Mouse (Mus musculus): Measurements from ENCODE around the gene Thnsl2. TPM values are rescaled to one million over a fixed set of nuclear protein-coding genes. Genes with fewer than 3 reads are reported as not detected.

Gene Thnsl2
- polyA plus RNA-seq, 1 experiment from 2014 or later = 69.9 TPM

DNA sequence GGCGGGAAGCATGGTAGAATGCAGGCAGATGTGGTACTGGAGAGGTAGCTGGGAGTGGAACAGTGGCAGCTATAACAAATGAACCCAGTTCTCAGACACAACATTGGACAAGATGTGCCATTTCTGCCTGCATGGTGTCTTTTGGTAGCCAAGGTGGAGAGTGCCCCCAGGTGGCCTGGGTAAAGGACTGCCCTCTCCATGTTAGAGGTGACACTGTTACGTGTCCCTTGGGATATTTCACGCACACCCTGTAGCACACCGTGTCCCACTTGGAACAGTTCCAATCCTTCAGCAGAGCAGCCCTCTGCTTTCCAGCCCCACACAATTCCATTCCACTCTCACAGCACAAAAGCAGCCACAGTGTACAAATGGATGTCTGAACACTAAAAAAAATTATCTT lies 18.0 kb upstream of the Thnsl2 start:
- Histone ChIP-seq H3K4me1 (ENCODE audit: insufficient read depth, low read length) (no peaks in the 10 kb centered on the region), H3K4me2 (replicated peaks; ENCODE audit: low read depth, low read length) (no peak overlapping the region), H3K27me3 (ENCODE audit: insufficient read depth, low read length) (no peaks in the 10 kb centered on the region), H3K27ac (ENCODE audit: low read length) (no peak overlapping the region), H3K36me3 (ENCODE audit: insufficient read depth, low read length) (no peaks in the 10 kb centered on the region), H3K4me3 (ENCODE audit: low read length) (no peak overlapping the region), H3K9me3 (ENCODE audit: low read length) (no peaks in the 10 kb centered on the region), H3K9ac (replicated peaks; ENCODE audit: low read length) (no peak overlapping the region)
- WGBS = 63% methylated on average over 4 of the region's 4 CpGs
- no peak for ATAC-seq (ENCODE audit: low FRiP score, low TSS enrichment)

- H3K4me3 ChIP-seq (ENCODE audit: low read length) = no peak overlapping the region
- no peaks in the 10 kb centered on the region for H3K9me3 ChIP-seq (ENCODE audit: low read length)
- no peaks in the 10 kb centered on the region for H3K36me3 ChIP-seq (ENCODE audit: insufficient read depth, low read length)
- H3K4me2 ChIP-seq (replicated peaks; ENCODE audit: low read depth, low read length) = no peak overlapping the region
- WGBS = 58% methylated on average over 7 of the region's 7 CpGs
- no peak overlapping the region for H3K9ac ChIP-seq (replicated peaks; ENCODE audit: low read length)
- H3K27ac ChIP-seq (ENCODE audit: low read length) = no peak overlapping the region
- no peak for ATAC-seq (ENCODE audit: low FRiP score, low TSS enrichment)
- H3K27me3 ChIP-seq (ENCODE audit: insufficient read depth, low read length) = no peaks in the 10 kb centered on the region
- H3K4me1 ChIP-seq (ENCODE audit: insufficient read depth, low read length) = no peaks in the 10 kb centered on the region
Observed at GRCm38 (mm10) chr6:71161290-71161689, 17.1 kb upstream of the Thnsl2 start.

DNA sequence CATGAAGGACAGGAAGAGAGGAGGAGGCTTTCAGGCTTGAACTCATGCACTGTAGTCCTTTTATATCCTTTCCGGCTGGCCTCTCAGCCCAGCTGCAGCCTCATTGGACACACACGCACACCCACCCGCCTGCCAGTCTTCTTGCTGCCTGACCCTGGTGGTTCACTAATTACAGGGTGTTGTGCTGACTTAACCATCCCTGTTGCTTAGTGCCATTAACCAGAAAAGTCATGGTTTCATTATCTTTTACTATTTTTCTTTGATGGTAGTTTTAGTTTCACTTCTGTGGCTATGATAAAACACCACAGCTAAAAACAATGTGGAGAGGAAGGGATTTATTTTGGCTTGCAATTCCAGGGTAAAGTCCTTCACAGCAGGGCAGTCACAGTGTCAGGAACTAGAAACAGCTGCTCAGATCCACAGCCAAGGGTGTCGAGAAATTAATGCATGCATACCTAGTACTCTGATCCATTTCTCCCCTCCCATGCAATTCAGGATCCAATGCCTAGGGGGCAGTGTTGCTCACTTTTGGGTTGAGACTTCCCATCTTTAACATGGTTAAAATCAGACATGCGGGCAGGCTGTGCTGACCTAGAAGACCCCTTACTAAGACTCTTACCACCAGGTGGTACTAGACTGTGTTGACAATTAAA lies 12.6 kb upstream of the Thnsl2 start:
- Histone ChIP-seq H3K4me3 (ENCODE audit: low read length) (no peak overlapping the region), H3K27me3 (ENCODE audit: insufficient read depth, low read length) (no peaks in the 10 kb centered on the region), H3K9me3 (ENCODE audit: low read length) (no peaks in the 10 kb centered on the region), H3K27ac (ENCODE audit: low read length) (no peak overlapping the region), H3K36me3 (ENCODE audit: insufficient read depth, low read length) (no peaks in the 10 kb centered on the region), H3K9ac (replicated peaks; ENCODE audit: low read length) (no peak overlapping the region), H3K4me2 (replicated peaks; ENCODE audit: low read depth, low read length) (no peak overlapping the region), H3K4me1 (ENCODE audit: insufficient read depth, low read length) (no peaks in the 10 kb centered on the region)
- 78% methylated on average over 5 of the region's 5 CpGs for WGBS
- ATAC-seq (ENCODE audit: low FRiP score, low TSS enrichment) = no peak

- H3K27me3 ChIP-seq (ENCODE audit: insufficient read depth, low read length) = no peaks in the 10 kb centered on the region
- ATAC-seq (ENCODE audit: low FRiP score, low TSS enrichment) = no peak
- no peak overlapping the region for H3K4me2 ChIP-seq (replicated peaks; ENCODE audit: low read depth, low read length)
- no peaks in the 10 kb centered on the region for H3K36me3 ChIP-seq (ENCODE audit: insufficient read depth, low read length)
- no peaks in the 10 kb centered on the region for H3K9me3 ChIP-seq (ENCODE audit: low read length)
- no peak overlapping the region for H3K9ac ChIP-seq (replicated peaks; ENCODE audit: low read length)
- no peak overlapping the region for H3K4me3 ChIP-seq (ENCODE audit: low read length)
- no peak overlapping the region for H3K27ac ChIP-seq (ENCODE audit: low read length)
- WGBS = 85% methylated on average over 6 of the region's 6 CpGs
- H3K4me1 ChIP-seq (ENCODE audit: insufficient read depth, low read length) = no peaks in the 10 kb centered on the region
Observed at GRCm38 (mm10) chr6:71154861-71155260, 10.6 kb upstream of the Thnsl2 start.

GRCm38 (mm10) chr6:71153486-71153885 lies 9.2 kb upstream of the Thnsl2 start:
- 85% methylated on average over 4 of the region's 4 CpGs for WGBS
- Histone ChIP-seq H3K9ac (replicated peaks; ENCODE audit: low read length) (no peak overlapping the region), H3K27me3 (ENCODE audit: insufficient read depth, low read length) (no peaks in the 10 kb centered on the region), H3K4me2 (replicated peaks; ENCODE audit: low read depth, low read length) (no peak overlapping the region), H3K9me3 (ENCODE audit: low read length) (no peaks in the 10 kb centered on the region), H3K27ac (ENCODE audit: low read length) (no peak overlapping the region), H3K36me3 (ENCODE audit: insufficient read depth, low read length) (no peaks in the 10 kb centered on the region), H3K4me3 (ENCODE audit: low read length) (no peak overlapping the region), H3K4me1 (ENCODE audit: insufficient read depth, low read length) (0 out of 2 replicates have a peak, but pooled peaks cover 3% of the 10 kb centered on the region)
- ATAC-seq (ENCODE audit: low FRiP score, low TSS enrichment) = no peak

GRCm38 (mm10) chr6:71151098-71151497 lies 6.9 kb upstream of the Thnsl2 start:
- no peak overlapping the region for H3K4me2 ChIP-seq (replicated peaks; ENCODE audit: low read depth, low read length)
- no peaks in the 10 kb centered on the region for H3K9me3 ChIP-seq (ENCODE audit: low read length)
- no peaks in the 10 kb centered on the region for H3K36me3 ChIP-seq (ENCODE audit: insufficient read depth, low read length)
- WGBS = 48% methylated on average over 10 of the region's 10 CpGs
- no peaks in the 10 kb centered on the region for H3K27me3 ChIP-seq (ENCODE audit: insufficient read depth, low read length)
- no peak for ATAC-seq (ENCODE audit: low FRiP score, low TSS enrichment)
- H3K9ac ChIP-seq (replicated peaks; ENCODE audit: low read length) = no peak overlapping the region
- no peak overlapping the region for H3K4me3 ChIP-seq (ENCODE audit: low read length)
- H3K27ac ChIP-seq (ENCODE audit: low read length) = no peak overlapping the region
- H3K4me1 ChIP-seq (ENCODE audit: insufficient read depth, low read length) = 0 out of 2 replicates have a peak, but pooled peaks cover 6% of the 10 kb centered on the region

DNA sequence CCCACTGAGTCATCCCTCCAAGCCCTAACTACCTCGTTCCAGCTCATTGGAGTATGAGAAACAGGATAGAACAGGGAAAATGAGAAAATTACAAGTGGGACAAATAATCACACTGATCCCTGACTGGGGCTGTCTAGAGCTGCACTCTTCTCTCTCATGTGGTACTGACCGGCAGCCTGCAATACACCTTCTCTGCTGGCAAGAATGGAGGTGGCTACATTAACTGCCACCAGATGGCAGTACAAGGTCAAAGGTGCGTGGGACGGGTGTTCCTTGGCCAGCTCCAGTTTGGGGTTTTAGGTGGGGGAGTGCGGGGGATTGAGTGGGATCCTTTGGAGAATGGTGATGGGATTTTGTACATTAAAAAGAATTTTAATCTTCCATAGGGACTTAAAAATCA lies 5.3 kb upstream of the Thnsl2 start:
- Histone ChIP-seq H3K4me1 (ENCODE audit: insufficient read depth, low read length) (peaks cover 17% of the 10 kb centered on the region; the same call in 1 of the 2 replicates), H3K36me3 (ENCODE audit: insufficient read depth, low read length) (no peaks in the 10 kb centered on the region), H3K27me3 (ENCODE audit: insufficient read depth, low read length) (no peaks in the 10 kb centered on the region), H3K9ac (replicated peaks; ENCODE audit: low read length) (no peak overlapping the region), H3K9me3 (ENCODE audit: low read length) (no peaks in the 10 kb centered on the region), H3K27ac (ENCODE audit: low read length) (no peak overlapping the region), H3K4me2 (replicated peaks; ENCODE audit: low read depth, low read length) (no peak overlapping the region), H3K4me3 (ENCODE audit: low read length) (no peak overlapping the region)
- 11% methylated on average over 5 of the region's 5 CpGs for WGBS
- peak; percentile 60 for ATAC-seq (ENCODE audit: low FRiP score, low TSS enrichment)

DNA sequence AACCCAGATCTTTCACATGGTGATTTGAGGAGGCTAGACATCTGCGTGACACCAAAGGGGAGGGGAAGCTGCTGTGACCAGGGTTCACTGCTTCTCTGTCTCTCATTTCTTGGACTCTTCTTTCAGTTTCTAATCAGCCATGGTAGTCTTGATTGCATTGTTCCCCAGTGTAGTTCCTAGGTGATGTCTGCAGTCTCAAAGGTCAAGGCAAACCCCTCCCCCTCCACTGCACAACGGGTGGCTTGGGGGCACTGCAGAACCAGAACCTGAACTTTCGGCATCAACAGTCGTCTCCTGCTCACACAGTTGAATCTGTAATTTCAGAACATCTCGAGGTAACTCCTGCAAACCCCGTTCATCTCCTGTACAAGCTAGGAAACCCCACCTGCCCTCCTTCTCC lies 4.1 kb upstream of the Thnsl2 start:
- H3K9me3 ChIP-seq (ENCODE audit: low read length) = no peaks in the 10 kb centered on the region
- no peaks in the 10 kb centered on the region for H3K36me3 ChIP-seq (ENCODE audit: insufficient read depth, low read length)
- no peak overlapping the region for H3K4me3 ChIP-seq (ENCODE audit: low read length)
- ATAC-seq (ENCODE audit: low FRiP score, low TSS enrichment) = no peak
- no peak overlapping the region; the same call in 1 of the 2 replicates for H3K27ac ChIP-seq (ENCODE audit: low read length)
- WGBS = 37% methylated on average over 6 of the region's 6 CpGs
- H3K4me1 ChIP-seq (ENCODE audit: insufficient read depth, low read length) = peaks cover 19% of the 10 kb centered on the region; the same call in 1 of the 2 replicates
- no peaks in the 10 kb centered on the region for H3K27me3 ChIP-seq (ENCODE audit: insufficient read depth, low read length)
- H3K4me2 ChIP-seq (replicated peaks; ENCODE audit: low read depth, low read length) = no peak overlapping the region
- no peak overlapping the region for H3K9ac ChIP-seq (replicated peaks; ENCODE audit: low read length)

DNA sequence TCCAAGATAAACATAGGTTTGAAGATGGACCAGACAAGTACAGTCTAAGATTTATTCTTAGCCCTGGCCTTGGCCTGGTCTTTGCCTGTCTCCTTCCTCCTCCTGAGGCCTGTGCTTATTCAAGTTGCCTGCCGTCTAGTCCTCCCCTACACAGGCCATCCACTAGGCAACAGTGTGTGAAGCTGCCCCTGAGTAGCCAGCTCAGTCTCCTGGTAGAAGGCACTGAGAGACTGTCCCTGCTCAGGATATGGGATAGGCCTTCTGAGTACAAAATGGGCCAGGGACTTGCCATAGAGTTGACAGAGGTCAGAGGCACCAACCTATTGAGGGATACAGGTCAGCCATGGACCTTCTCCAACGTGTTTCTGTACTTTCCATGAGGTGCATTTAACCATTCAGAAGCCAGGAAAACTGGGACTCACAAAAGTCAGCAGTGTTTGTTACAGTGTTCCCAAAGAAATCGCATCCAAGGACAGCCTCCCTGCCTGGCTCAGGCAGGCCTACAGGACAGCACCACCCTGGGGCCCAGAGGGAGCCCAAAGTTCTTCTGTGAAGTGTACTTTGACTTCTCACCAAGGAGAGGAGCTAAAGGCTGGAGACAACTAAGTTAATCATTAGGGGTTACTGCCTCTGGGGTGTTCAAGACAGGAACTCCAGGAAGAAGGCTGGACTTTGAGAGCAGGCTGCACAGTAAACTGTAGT lies 1.2 kb upstream of the Thnsl2 start:
- H3K27ac ChIP-seq (ENCODE audit: low read length) = peak overlapping the region; percentile 95
- peak overlapping the region; percentile 9; the same call in 1 of the 2 replicates for H3K9ac ChIP-seq (replicated peaks; ENCODE audit: low read length)
- H3K4me2 ChIP-seq (replicated peaks; ENCODE audit: low read depth, low read length) = no peak overlapping the region
- peak; percentile 43 for ATAC-seq (ENCODE audit: low FRiP score, low TSS enrichment)
- H3K36me3 ChIP-seq (ENCODE audit: insufficient read depth, low read length) = no peaks in the 10 kb centered on the region
- 39% methylated on average over 3 of the region's 3 CpGs for WGBS
- H3K9me3 ChIP-seq (ENCODE audit: low read length) = peaks cover 3% of the 10 kb centered on the region; the same call in 1 of the 2 replicates
- H3K27me3 ChIP-seq (ENCODE audit: insufficient read depth, low read length) = no peaks in the 10 kb centered on the region
- H3K4me1 ChIP-seq (ENCODE audit: insufficient read depth, low read length) = peaks cover 29% of the 10 kb centered on the region
- no peak overlapping the region for H3K4me3 ChIP-seq (ENCODE audit: low read length)
